Mouse (Mus musculus): ENCODE results near the gene Psmd12.
A peak's percentile ranks its signal among the peaks of the same experiment; 100 is the strongest.

The Psmd12 gene

GRCm38 (mm10) chr11:107479053-107479861, at the start of gene Psmd12:
TSS of gene Psmd12 (plus strand) at chr11:107479484.
- peak; percentile 79 to 88 for DNase-seq (ENCODE audit: low spot score in 2 of 2)

GRCm38 (mm10) chr11:107431197-107431965, 47.9 kb upstream of the Psmd12 start:
- DNase-seq (ENCODE audit: low spot score in 2 of 2) = no peak

GRCm38 (mm10) chr11:107435776-107436449, 43.4 kb upstream of the Psmd12 start:
- DNase-seq (ENCODE audit: low spot score in 2 of 2) = no peak

- DNase-seq (ENCODE audit: low spot score in 2 of 2) = no peak
Observed at GRCm38 (mm10) chr11:107437723-107438122, 41.6 kb upstream of the Psmd12 start.

- no peak for DNase-seq (ENCODE audit: low spot score in 2 of 2)
Observed at GRCm38 (mm10) chr11:107438140-107438539, 41.1 kb upstream of the Psmd12 start.

GRCm38 (mm10) chr11:107441050-107441449, 38.2 kb upstream of the Psmd12 start:
- DNase-seq (ENCODE audit: low spot score in 2 of 2) = no peak

GRCm38 (mm10) chr11:107443121-107444095, 35.9 kb upstream of the Psmd12 start:
- no peak for DNase-seq (ENCODE audit: low spot score in 2 of 2)

GRCm38 (mm10) chr11:107445683-107446082, 33.6 kb upstream of the Psmd12 start:
- DNase-seq (ENCODE audit: low spot score in 2 of 2) = no peak

GRCm38 (mm10) chr11:107446650-107447049, 32.6 kb upstream of the Psmd12 start:
- no peak for DNase-seq (ENCODE audit: low spot score in 2 of 2)

GRCm38 (mm10) chr11:107447349-107447748, 31.9 kb upstream of the Psmd12 start:
- no peak for DNase-seq (ENCODE audit: low spot score in 2 of 2)

GRCm38 (mm10) chr11:107447915-107448314, 31.4 kb upstream of the Psmd12 start:
- no peak for DNase-seq (ENCODE audit: low spot score in 2 of 2)

GRCm38 (mm10) chr11:107449169-107449910, 29.9 kb upstream of the Psmd12 start:
- no peak for DNase-seq (ENCODE audit: low spot score in 2 of 2)

GRCm38 (mm10) chr11:107450097-107450496, 29.2 kb upstream of the Psmd12 start:
- no peak for DNase-seq (ENCODE audit: low spot score in 2 of 2)

- no peak for DNase-seq (ENCODE audit: low spot score in 2 of 2)
Observed at GRCm38 (mm10) chr11:107451106-107451505, 28.2 kb upstream of the Psmd12 start.

- DNase-seq (ENCODE audit: low spot score in 2 of 2) = no peak
Observed at GRCm38 (mm10) chr11:107452053-107452452, 27.2 kb upstream of the Psmd12 start.

- no peak for DNase-seq (ENCODE audit: low spot score in 2 of 2)
Observed at GRCm38 (mm10) chr11:107454546-107455462, 24.5 kb upstream of the Psmd12 start.

- no peak for DNase-seq (ENCODE audit: low spot score in 2 of 2)
Observed at GRCm38 (mm10) chr11:107457282-107457681, 22.0 kb upstream of the Psmd12 start.

GRCm38 (mm10) chr11:107458286-107458685, 21.0 kb upstream of the Psmd12 start:
- no peak for DNase-seq (ENCODE audit: low spot score in 2 of 2)

GRCm38 (mm10) chr11:107458986-107459385, 20.3 kb upstream of the Psmd12 start:
- DNase-seq (ENCODE audit: low spot score in 2 of 2) = no peak
